Mouse (Mus musculus) limb, embryonic 14.5 days (tissue): ENCODE results near the gene Nav2. TPM values are rescaled to one million over a fixed set of nuclear protein-coding genes. Genes with fewer than 3 reads are reported as not detected.

Source experiments
- ATAC-seq: fragments of 200-750 bp; cut with Nextera tagmentation; 2 replicates; pipeline ENCODE4 v1.8.0; 2017; ENCODE audit warnings: low read depth, moderate number of reproducible peaks, moderate TSS enrichment; ENCODE audit not compliant: low FRiP score
- DNase-seq: peaks from one replicate; pipeline ENCODE4 v3.0.0-alpha.2; 2015; ENCODE audit warnings: low spot score
- H3K27ac ChIP-seq: fragments of 300-500 bp; sonication (generic); replicated peaks from 2 replicates; pipeline ENCODE4 v1.5.1; 2014; ENCODE audit warnings: low read depth, mild to moderate bottlenecking, low read length, moderate library complexity, mixed read lengths
- H3K27me3 ChIP-seq: fragments of 300-500 bp; sonication (generic); 2 replicates; pipeline ENCODE4 v1.6.1; 2014; ENCODE audit warnings: low read length, mixed read lengths; ENCODE audit not compliant: control insufficient read depth, insufficient read depth
- H3K36me3 ChIP-seq: fragments of 300-500 bp; sonication (generic); 2 replicates; pipeline ENCODE4 v1.6.1; 2014; ENCODE audit warnings: mild to moderate bottlenecking, low read length, moderate library complexity, mixed read lengths; ENCODE audit not compliant: control insufficient read depth, insufficient read depth
- H3K4me1 ChIP-seq: fragments of 300-500 bp; sonication (generic); 2 replicates; pipeline ENCODE4 v1.6.1; 2014; ENCODE audit warnings: antibody characterized with exemption, low read length, mixed read lengths; ENCODE audit not compliant: control insufficient read depth, insufficient read depth
- H3K4me2 ChIP-seq: fragments of 300-500 bp; sonication (generic); replicated peaks from 2 replicates; pipeline ENCODE4 v1.6.1; 2014; ENCODE audit warnings: low read depth, mild to moderate bottlenecking, low read length, moderate library complexity; ENCODE audit not compliant: severe bottlenecking
- H3K4me3 ChIP-seq: fragments of 300-500 bp; sonication (generic); replicated peaks from 2 replicates; pipeline ENCODE4 v1.5.1; 2014; ENCODE audit warnings: low read length
- H3K9ac ChIP-seq: fragments of 300-500 bp; sonication (generic); 2 replicates; pipeline ENCODE4 v1.6.1; 2014; ENCODE audit warnings: mild to moderate bottlenecking, low read depth, low read length, moderate library complexity; ENCODE audit not compliant: severe bottlenecking
- H3K9me3 ChIP-seq: fragments of 300-500 bp; sonication (generic); 2 replicates; pipeline ENCODE4 v1.6.1; 2016; ENCODE audit warnings: low read length; ENCODE audit not compliant: control insufficient read depth
- POLR2A ChIP-seq: fragments of 200-500 bp; IDR thresholded peaks from 2 replicates; pipeline ENCODE4 v1.8.0; 2012; ENCODE audit warnings: inconsistent platforms, mild to moderate bottlenecking, moderate library complexity, borderline replicate concordance; ENCODE audit not compliant: insufficient read depth, insufficient read length; ENCODE audit errors: extremely low read depth
- WGBS: fragments of 180-500 bp; shearing (Covaris S2); extraction: QIAGEN DNeasy Blood & Tissue Kit; methylation state at CpG from one replicate; pipeline ENCODE4 v1.1.7; 2014; 5-methylcytosine and 5-hydroxymethylcytosine counted together
- polyA plus RNA-seq, 2 experiments: library from polyadenylated mRNA; depleted of rRNA in 1 of 2; stranded (reverse) in 1 of 2; unstranded in 1 of 2; fragments of >200 nt; fragmentation: Nextera tagmentation in 1 of 2; extraction: Ambion mirVana in 1 of 2; gene quantifications; 2 replicates each; pipeline versions ENCODE4 v1.2.1 to v1.2.3; 2012 to 2014

Gene Nav2
- polyA plus RNA-seq, 2 experiments, result 15.8 to 16.8 TPM

DNA sequence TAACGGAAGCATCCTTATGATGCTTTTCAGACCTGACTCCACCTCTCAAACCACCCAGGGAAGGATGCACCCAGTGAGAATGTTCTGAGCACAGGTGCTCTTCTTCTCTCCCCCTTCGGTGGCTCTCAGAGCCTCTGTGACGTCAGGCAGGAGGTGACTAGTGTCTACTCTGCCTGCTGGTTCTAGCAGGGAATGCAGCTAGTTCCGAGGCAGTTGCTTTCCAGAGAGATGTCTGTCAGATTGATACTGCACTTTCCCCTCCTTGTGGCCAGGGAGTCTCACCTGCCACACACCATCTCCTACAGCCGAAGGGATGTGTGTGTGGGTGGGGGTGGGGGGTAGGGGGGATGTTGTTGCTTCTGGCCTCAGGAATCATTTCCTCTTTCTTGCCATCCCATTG lies 54.6 kb downstream of the Nav2 start:
- Histone ChIP-seq H3K9ac (no peak overlapping the region), H3K4me3 (no peak overlapping the region), H3K9me3 (no peaks in the 10 kb centered on the region), H3K27me3 (peaks cover 49% of the 10 kb centered on the region), H3K4me1 (peaks cover 9% of the 10 kb centered on the region; the same call in 1 of the 2 replicates), H3K4me2 (no peak overlapping the region), H3K36me3 (no peaks in the 10 kb centered on the region), H3K27ac (no peak overlapping the region)
- ATAC-seq (no peak), DNase-seq (no peak)
- 42% methylated on average over 5 of the region's 5 CpGs for WGBS
- TF ChIP-seq POLR2A, result no peak

GRCm38 (mm10) chr7:48963554-48963953 lies 55.0 kb downstream of the Nav2 start:
- Histone ChIP-seq H3K9me3 (no peaks in the 10 kb centered on the region), H3K27me3 (peaks cover 49% of the 10 kb centered on the region), H3K4me3 (no peak overlapping the region), H3K27ac (no peak overlapping the region), H3K4me1 (peaks cover 9% of the 10 kb centered on the region; the same call in 1 of the 2 replicates), H3K9ac (no peak overlapping the region), H3K4me2 (no peak overlapping the region), H3K36me3 (no peaks in the 10 kb centered on the region)
- WGBS, result 31% methylated on average over 4 of the region's 4 CpGs
- ATAC-seq (no peak), DNase-seq (no peak)
- no peak for TF ChIP-seq POLR2A

- TF ChIP-seq POLR2A, result no peak
- Histone ChIP-seq H3K9me3 (no peaks in the 10 kb centered on the region), H3K36me3 (no peaks in the 10 kb centered on the region), H3K9ac (no peak overlapping the region), H3K4me3 (no peak overlapping the region), H3K27me3 (peaks cover 29% of the 10 kb centered on the region), H3K27ac (no peak overlapping the region), H3K4me1 (0 out of 2 replicates have a peak, but pooled peaks cover 3% of the 10 kb centered on the region), H3K4me2 (no peak overlapping the region)
- peak; percentile 76 for ATAC-seq
- peak; percentile 55 for DNase-seq
- WGBS, result 57% methylated on average over 12 of the region's 12 CpGs
These were observed 57.4 kb downstream of the Nav2 start for GRCm38 (mm10) chr7:48965796-48966512.

DNA sequence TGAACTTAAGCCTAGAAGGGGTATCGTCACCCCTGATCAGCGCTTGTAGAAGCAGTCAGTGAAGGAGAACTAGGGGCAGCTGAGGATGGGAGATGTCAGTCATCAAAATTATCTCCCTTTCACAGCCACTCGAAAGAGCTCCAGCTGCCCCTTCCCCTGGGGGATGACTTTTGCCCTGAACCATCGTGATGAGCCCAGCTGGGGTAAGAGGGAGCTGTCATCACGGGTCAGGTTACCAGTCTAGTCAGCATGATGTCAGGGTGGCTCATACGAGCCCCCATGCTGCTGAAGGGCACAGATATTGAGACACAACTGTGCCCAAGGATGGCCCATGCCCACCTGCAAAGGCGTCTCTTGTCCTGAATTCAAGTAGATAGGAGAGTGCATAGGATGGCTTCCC lies 72.5 kb downstream of the Nav2 start:
- Histone ChIP-seq H3K27me3 (no peaks in the 10 kb centered on the region), H3K9ac (no peak overlapping the region), H3K27ac (no peak overlapping the region), H3K4me3 (no peak overlapping the region), H3K9me3 (no peaks in the 10 kb centered on the region), H3K36me3 (no peaks in the 10 kb centered on the region), H3K4me2 (no peak overlapping the region), H3K4me1 (no peaks in the 10 kb centered on the region)
- WGBS, result 66% methylated on average over 7 of the region's 7 CpGs
- DNase-seq, result no peak
- no peak for TF ChIP-seq POLR2A
- ATAC-seq, result no peak

DNA sequence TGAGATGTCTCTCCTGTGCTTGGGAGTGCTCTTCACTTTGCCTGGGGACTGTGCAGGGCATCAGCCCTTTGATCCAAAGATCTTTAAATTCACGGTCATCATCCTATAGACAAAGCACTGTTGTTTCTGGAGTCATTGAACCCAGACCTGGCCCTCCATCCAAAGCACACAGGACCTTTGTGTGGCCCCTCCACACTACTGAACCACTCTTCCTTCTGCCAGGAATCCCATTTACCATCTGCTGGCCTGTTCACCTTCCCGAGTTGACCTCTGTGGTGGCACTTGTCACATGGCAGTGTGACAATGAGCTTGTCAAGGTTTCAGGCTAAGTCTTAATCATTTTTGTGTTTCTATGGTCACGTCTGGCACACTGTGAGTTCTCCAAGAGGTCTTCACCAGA lies 73.3 kb downstream of the Nav2 start:
- no peak for TF ChIP-seq POLR2A
- 69% methylated on average over 3 of the region's 3 CpGs for WGBS
- H3K27ac ChIP-seq, result no peak overlapping the region
- no peaks in the 10 kb centered on the region for H3K27me3 ChIP-seq
- no peaks in the 10 kb centered on the region for H3K4me1 ChIP-seq
- H3K36me3 ChIP-seq, result no peaks in the 10 kb centered on the region
- ATAC-seq (no peak), DNase-seq (no peak)
- H3K4me2 ChIP-seq, result no peak overlapping the region
- H3K4me3 ChIP-seq, result no peak overlapping the region
- H3K9me3 ChIP-seq, result no peaks in the 10 kb centered on the region
- H3K9ac ChIP-seq, result no peak overlapping the region

DNA sequence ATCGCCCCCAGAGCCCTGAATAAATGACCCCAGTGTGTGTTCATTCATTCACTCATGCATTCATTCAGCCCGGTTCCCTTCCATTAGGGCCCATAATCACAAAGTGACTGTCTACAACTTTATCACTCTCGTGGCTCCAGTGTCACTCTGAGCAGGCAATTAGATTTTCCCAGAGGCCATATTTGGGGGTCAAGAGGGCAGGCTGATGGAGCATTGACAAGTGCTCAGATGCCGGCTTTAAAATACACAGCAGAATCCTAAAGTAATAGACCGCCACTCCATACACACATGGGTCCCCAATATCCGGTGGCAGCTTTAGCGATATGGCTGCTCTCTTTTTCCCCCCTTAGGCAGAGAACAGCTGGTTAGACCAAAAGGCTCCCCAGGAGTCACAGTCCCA lies 74.1 kb downstream of the Nav2 start:
- Histone ChIP-seq H3K4me3 (no peak overlapping the region), H3K27me3 (no peaks in the 10 kb centered on the region)
- 69% methylated on average over 7 of the region's 7 CpGs for WGBS

More for the DNA sequence above, 74.1 kb downstream of the Nav2 start:
- Histone ChIP-seq H3K4me1 (no peaks in the 10 kb centered on the region), H3K4me2 (no peak overlapping the region), H3K9me3 (no peaks in the 10 kb centered on the region), H3K27ac (no peak overlapping the region), H3K36me3 (no peaks in the 10 kb centered on the region), H3K9ac (no peak overlapping the region)
- ATAC-seq, result no peak
- TF ChIP-seq POLR2A, result no peak
- no peak for DNase-seq
